Mouse (Mus musculus): Measurements from ENCODE around the gene Acot8. TPM values are rescaled to one million over a fixed set of nuclear protein-coding genes. Genes with fewer than 3 reads are reported as not detected.
A peak's percentile ranks its signal among the peaks of the same experiment; 100 is the strongest.

The Acot8 gene
- polyA plus RNA-seq, 1 experiment from 2014 or later, result 16.5 TPM

- Histone ChIP-seq H3K27me3 (ENCODE audit: insufficient read depth, poor library complexity, severe bottlenecking) (no peaks in the 10 kb centered on the region), H3K36me3 (peaks cover 60% of the 10 kb centered on the region), H3K9me3 (no peaks in the 10 kb centered on the region), H3K4me3 (no peak overlapping the region), H3K27ac (no peak overlapping the region), H3K4me1 (replicated peaks) (peaks cover 22% of the 10 kb centered on the region)
- no peak for DNase-seq (ENCODE audit: low spot score)
- 94% methylated on average over 17 of the region's 17 CpGs for WGBS
These were observed 20.8 kb upstream of the Acot8 start for GRCm38 (mm10) chr2:164825521-164825920.

DNA sequence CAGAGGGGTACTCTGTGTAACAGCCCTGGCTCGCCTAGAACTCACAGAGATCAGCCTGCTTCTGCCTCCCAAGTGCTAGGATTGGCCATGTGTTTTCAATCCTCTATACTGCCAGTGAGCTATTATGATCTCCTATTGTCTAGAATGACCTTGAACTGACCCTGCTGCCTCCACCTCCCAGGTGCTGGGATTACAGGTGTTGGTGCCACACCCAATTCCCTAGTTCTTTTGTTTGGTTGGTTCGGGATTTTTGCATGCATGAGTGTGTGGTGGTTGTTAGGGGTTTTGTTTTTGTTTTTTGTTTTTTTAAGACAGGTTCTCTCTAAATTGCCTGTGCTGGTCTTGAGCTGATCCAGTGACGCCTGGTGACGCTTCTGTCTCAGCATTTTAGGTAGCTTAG is 19.3 kb upstream of the Acot8 start:
- Histone ChIP-seq H3K9me3 (no peaks in the 10 kb centered on the region), H3K27ac (no peak overlapping the region), H3K4me1 (replicated peaks) (peaks cover 22% of the 10 kb centered on the region), H3K4me3 (peak overlapping the region; percentile 78), H3K36me3 (peaks cover 66% of the 10 kb centered on the region), H3K27me3 (ENCODE audit: insufficient read depth, poor library complexity, severe bottlenecking) (no peaks in the 10 kb centered on the region)
- WGBS, result 98% methylated on average over 4 of the region's 4 CpGs
- DNase-seq (ENCODE audit: low spot score), result no peak

DNA sequence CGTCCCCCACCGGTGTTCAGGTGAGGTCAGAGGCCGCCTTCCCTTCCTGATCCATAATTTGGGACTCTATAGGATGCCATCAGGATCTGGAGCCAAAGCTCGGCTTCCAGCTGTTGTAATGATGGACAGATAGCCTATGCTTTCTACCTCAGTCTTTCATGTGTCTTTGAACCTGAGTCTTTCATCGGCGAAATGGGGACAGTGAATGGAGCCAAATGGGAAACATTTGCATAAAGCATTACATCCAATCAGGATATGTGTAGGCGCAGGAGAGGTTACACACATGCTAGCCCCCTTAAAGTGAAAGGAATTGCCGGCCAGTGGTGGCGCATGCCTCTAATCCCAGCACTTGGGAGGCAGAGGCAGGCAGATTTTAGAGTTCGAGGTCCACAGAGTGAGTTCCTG is 18.5 kb upstream of the Acot8 start:
- no peak for DNase-seq (ENCODE audit: low spot score)
- WGBS, result 3% methylated on average over 10 of the region's 10 CpGs
- peak overlapping the region; percentile 89 for H3K27ac ChIP-seq

GRCm38 (mm10) chr2:164822636-164823165 is 18.0 kb upstream of the Acot8 start, which contains the start of gene Zswim1:
TSS of gene Zswim1 (plus strand) at chr2:164822686.
- DNase-seq (ENCODE audit: low spot score), result peak; percentile 99
- Histone ChIP-seq H3K27me3 (ENCODE audit: insufficient read depth, poor library complexity, severe bottlenecking) (no peaks in the 10 kb centered on the region), H3K4me1 (replicated peaks) (peaks cover 25% of the 10 kb centered on the region), H3K27ac (peak within 1 kb of the TSS; percentile 89), H3K36me3 (peaks cover 53% of the 10 kb centered on the region), H3K4me3 (peak within 1 kb of the TSS; percentile 78), H3K9me3 (no peaks in the 10 kb centered on the region)
- 2% methylated on average over 32 of the region's 32 CpGs for WGBS

More for the DNA sequence above, 18.5 kb upstream of the Acot8 start:
- no peaks in the 10 kb centered on the region for H3K9me3 ChIP-seq
- peaks cover 22% of the 10 kb centered on the region for H3K4me1 ChIP-seq (replicated peaks)
- no peaks in the 10 kb centered on the region for H3K27me3 ChIP-seq (ENCODE audit: insufficient read depth, poor library complexity, severe bottlenecking)
- H3K36me3 ChIP-seq, result peaks cover 58% of the 10 kb centered on the region
- H3K4me3 ChIP-seq, result peak overlapping the region; percentile 78

DNA sequence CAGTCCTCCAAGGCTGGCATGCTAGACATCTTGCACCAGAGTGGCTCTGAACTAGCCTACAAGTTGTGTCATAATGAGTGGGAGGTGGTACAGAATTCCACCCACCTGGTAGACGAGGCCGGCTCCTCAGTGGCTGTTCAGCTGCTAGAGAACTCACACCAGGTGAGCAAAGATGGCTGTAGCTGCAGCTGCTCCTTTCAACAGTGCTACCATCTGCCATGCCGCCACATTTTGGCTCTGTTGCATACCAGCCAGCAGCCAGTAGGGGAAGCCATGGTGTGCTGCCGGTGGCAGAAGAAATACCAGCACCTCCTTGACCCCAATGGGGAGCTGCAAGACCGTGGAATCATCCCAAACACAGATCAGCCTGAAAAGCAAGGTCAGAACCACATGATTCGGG is 16.4 kb upstream of the Acot8 start:
- 88% methylated on average over 6 of the region's 6 CpGs for WGBS
- no peak for DNase-seq (ENCODE audit: low spot score)

DNA sequence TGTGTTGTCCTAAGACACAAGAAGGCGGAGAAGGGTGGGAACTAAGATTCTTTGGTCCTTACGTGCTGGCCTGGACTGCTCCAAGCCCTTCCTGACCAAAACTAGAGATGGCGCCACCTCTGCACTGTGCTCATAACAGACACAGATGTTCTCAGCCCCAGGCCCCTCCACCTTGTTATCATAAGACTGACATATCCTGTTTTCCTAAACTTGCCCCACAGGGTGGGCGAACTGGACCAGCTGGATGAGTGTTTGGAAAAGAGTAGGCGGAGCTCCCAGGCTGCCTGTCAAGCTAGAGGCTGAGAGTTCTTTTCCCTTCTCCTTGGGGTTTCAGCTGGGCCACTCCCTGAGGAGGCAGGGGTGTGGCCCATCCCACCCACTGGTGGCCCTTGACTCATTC is 13.0 kb upstream of the Acot8 start:
- no peaks in the 10 kb centered on the region for H3K27me3 ChIP-seq (ENCODE audit: insufficient read depth, poor library complexity, severe bottlenecking)
- H3K27ac ChIP-seq, result 0 out of 2 replicates have a peak overlapping the region, but pooled peaks have one; percentile 29
- peak; percentile 19 for DNase-seq (ENCODE audit: low spot score)

More for the DNA sequence above, 16.4 kb upstream of the Acot8 start:
- Histone ChIP-seq H3K4me1 (replicated peaks) (peaks cover 28% of the 10 kb centered on the region), H3K4me3 (no peak overlapping the region), H3K36me3 (peaks cover 37% of the 10 kb centered on the region), H3K9me3 (no peaks in the 10 kb centered on the region), H3K27me3 (ENCODE audit: insufficient read depth, poor library complexity, severe bottlenecking) (no peaks in the 10 kb centered on the region), H3K27ac (no peak overlapping the region)

GRCm38 (mm10) chr2:164817206-164817605 is 12.5 kb upstream of the Acot8 start:
- Histone ChIP-seq H3K27ac (no peak overlapping the region), H3K4me3 (no peak overlapping the region), H3K9me3 (no peaks in the 10 kb centered on the region), H3K4me1 (replicated peaks) (peaks cover 10% of the 10 kb centered on the region), H3K27me3 (ENCODE audit: insufficient read depth, poor library complexity, severe bottlenecking) (no peaks in the 10 kb centered on the region), H3K36me3 (peaks cover 34% of the 10 kb centered on the region)
- DNase-seq (ENCODE audit: low spot score), result no peak
- WGBS, result 87% methylated on average over 6 of the region's 6 CpGs

More for the DNA sequence above, 13.0 kb upstream of the Acot8 start:
- peaks cover 15% of the 10 kb centered on the region for H3K4me1 ChIP-seq (replicated peaks)
- WGBS, result 59% methylated on average over 5 of the region's 5 CpGs
- H3K4me3 ChIP-seq, result no peak overlapping the region
- H3K9me3 ChIP-seq, result no peaks in the 10 kb centered on the region
- H3K36me3 ChIP-seq, result peaks cover 34% of the 10 kb centered on the region

DNA sequence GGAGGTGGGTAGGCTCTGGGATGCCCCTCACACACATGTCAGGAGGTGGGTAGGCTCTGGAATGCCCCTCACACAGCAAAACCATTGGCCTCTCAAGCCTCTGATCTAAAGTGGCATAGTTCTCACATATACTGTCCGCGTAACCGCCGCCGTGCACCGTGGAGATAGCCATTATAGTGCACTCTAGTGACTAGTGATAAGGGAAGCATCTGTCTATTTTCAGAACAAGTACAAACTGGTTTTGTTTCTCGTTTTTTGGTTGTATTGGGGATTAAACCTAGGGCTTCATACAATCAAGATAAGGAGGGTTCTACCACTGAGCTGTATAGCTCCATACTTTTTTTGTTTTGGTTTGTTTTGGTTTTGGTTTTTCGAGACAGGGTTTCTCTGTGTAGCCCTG is 11.1 kb upstream of the Acot8 start:
- no peak for DNase-seq (ENCODE audit: low spot score)
- Histone ChIP-seq H3K36me3 (peaks cover 26% of the 10 kb centered on the region), H3K4me3 (no peak overlapping the region), H3K27me3 (ENCODE audit: insufficient read depth, poor library complexity, severe bottlenecking) (no peaks in the 10 kb centered on the region), H3K27ac (no peak overlapping the region), H3K4me1 (replicated peaks) (peaks cover 7% of the 10 kb centered on the region; the same call in 1 of the 2 replicates), H3K9me3 (no peaks in the 10 kb centered on the region)
- 91% methylated on average over 8 of the region's 8 CpGs for WGBS

GRCm38 (mm10) chr2:164815348-164815747 is 10.7 kb upstream of the Acot8 start:
- H3K27me3 ChIP-seq (ENCODE audit: insufficient read depth, poor library complexity, severe bottlenecking), result no peaks in the 10 kb centered on the region
- 91% methylated on average over 5 of the region's 5 CpGs for WGBS
- H3K9me3 ChIP-seq, result no peaks in the 10 kb centered on the region
- peaks cover 7% of the 10 kb centered on the region; the same call in 1 of the 2 replicates for H3K4me1 ChIP-seq (replicated peaks)
- peaks cover 21% of the 10 kb centered on the region for H3K36me3 ChIP-seq
- no peak for DNase-seq (ENCODE audit: low spot score)
- no peak overlapping the region for H3K27ac ChIP-seq
- no peak overlapping the region for H3K4me3 ChIP-seq

DNA sequence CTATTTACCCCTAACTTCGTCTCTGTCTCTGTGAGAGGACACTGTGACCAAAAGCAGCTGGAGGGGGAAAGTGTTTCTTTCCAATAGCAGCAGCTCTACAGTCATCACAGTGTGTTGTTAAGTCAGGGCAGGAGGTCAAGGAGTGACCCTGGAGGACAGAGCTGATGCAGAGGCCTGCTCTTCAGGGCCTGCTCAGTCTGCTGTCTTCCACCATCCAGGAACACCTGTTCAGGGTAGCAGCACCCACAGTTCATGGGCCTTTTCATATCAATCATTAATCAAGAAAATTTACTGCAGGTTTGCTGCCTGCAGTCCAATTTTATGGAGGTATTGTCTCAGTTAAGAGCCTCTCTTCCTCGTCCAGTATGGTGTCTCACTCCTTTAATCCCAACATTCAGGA is 8.9 kb upstream of the Acot8 start:
- no peak overlapping the region for H3K4me3 ChIP-seq
- no peak for DNase-seq (ENCODE audit: low spot score)
- peaks cover 26% of the 10 kb centered on the region for H3K36me3 ChIP-seq
- 73% methylated on average over 2 of the region's 2 CpGs for WGBS
- H3K4me1 ChIP-seq (replicated peaks), result peaks cover 7% of the 10 kb centered on the region; the same call in 1 of the 2 replicates
- no peaks in the 10 kb centered on the region for H3K27me3 ChIP-seq (ENCODE audit: insufficient read depth, poor library complexity, severe bottlenecking)
- no peaks in the 10 kb centered on the region for H3K9me3 ChIP-seq
- no peak overlapping the region for H3K27ac ChIP-seq

DNA sequence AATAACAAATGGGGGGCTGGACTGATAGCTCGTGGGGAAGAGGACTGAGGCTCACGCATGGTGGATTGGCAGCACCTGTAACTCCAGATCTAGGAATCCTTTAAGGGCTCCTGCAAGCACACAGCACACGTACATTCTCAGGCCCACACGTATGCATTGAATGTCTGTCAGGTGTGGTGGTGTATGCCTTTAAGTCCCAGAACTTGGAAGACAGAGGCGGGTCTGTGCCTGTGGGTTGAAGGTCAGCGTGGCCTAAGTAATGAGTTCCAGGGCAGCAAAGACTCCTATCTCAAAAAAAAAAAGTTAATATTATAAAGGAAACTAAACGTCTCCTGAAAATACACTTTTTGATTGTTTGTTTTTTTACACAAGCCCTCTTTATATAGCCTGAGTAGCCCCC is 1.9 kb upstream of the Acot8 start:
- Histone ChIP-seq H3K36me3 (peaks cover 27% of the 10 kb centered on the region), H3K9me3 (no peaks in the 10 kb centered on the region), H3K4me3 (peak overlapping the region; percentile 85; the same call in 1 of the 2 replicates), H3K27ac (no peak overlapping the region), H3K27me3 (ENCODE audit: insufficient read depth, poor library complexity, severe bottlenecking) (no peaks in the 10 kb centered on the region), H3K4me1 (replicated peaks) (peaks cover 27% of the 10 kb centered on the region)
- DNase-seq (ENCODE audit: low spot score), result no peak
- 84% methylated on average over 7 of the region's 7 CpGs for WGBS

DNA sequence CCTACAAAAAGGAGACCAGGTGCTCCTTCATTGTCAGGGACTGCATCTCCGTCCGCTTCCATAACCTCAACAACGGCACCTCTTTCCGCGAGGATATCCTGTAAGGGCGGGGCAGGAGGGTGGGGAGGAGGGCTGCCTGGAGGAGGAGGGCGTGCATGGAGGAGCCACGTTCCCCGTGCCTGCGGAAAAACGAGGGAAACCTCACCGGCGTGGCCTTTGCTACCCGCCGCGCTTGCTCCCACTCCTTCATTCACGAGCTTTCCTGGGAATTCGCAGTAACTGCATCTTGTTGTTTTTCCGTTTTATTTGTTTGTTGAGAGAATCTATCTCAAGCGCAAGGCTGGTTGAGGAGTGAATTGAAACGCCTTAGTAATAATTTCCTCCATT is 643 bp upstream of the Acot8 start:
- DNase-seq (ENCODE audit: low spot score), result no peak
- Histone ChIP-seq H3K36me3 (peaks cover 40% of the 10 kb centered on the region), H3K9me3 (no peaks in the 10 kb centered on the region), H3K4me3 (peak overlapping the region; percentile 85), H3K4me1 (replicated peaks) (peaks cover 27% of the 10 kb centered on the region), H3K27me3 (ENCODE audit: insufficient read depth, poor library complexity, severe bottlenecking) (no peaks in the 10 kb centered on the region), H3K27ac (peak overlapping the region; percentile 92)
- 2% methylated on average over 21 of the region's 21 CpGs for WGBS

- no peaks in the 10 kb centered on the region for H3K9me3 ChIP-seq
- H3K4me3 ChIP-seq, result peak overlapping the region; percentile 85
- DNase-seq (ENCODE audit: low spot score), result no peak
- 72% methylated on average over 1 of the region's 1 CpGs for WGBS
- H3K27ac ChIP-seq, result peak overlapping the region; percentile 92
- peaks cover 45% of the 10 kb centered on the region for H3K36me3 ChIP-seq
- no peaks in the 10 kb centered on the region for H3K27me3 ChIP-seq (ENCODE audit: insufficient read depth, poor library complexity, severe bottlenecking)
- H3K4me1 ChIP-seq (replicated peaks), result peaks cover 27% of the 10 kb centered on the region
These were observed 765 bp downstream of the Acot8 start for GRCm38 (mm10) chr2:164803921-164804313.

All from hindbrain, embryonic 10.5 days (tissue).